Mouse (Mus musculus) megakaryocyte-erythroid progenitor cell, adult 5 weeks (primary cell): ENCODE data around the gene Map2k3. TPM values are rescaled to one million over a fixed set of nuclear protein-coding genes. Genes with fewer than 3 reads are reported as not detected.

Experiments used
- polyA plus RNA-seq: library from polyadenylated mRNA; stranded (reverse); fragments of >175 nt; gene quantifications from 2 replicates; pipeline ENCODE4 v1.2.3, GENCODE M21; 2012

Map2k3 gene
- 274 and 275 TPM in 2 replicates for polyA plus RNA-seq

GRCm38 (mm10) chr11:60931869-60932481, at the start of gene Map2k3:
TSS of gene Map2k3 (plus strand) at chr11:60932033.

DNA sequence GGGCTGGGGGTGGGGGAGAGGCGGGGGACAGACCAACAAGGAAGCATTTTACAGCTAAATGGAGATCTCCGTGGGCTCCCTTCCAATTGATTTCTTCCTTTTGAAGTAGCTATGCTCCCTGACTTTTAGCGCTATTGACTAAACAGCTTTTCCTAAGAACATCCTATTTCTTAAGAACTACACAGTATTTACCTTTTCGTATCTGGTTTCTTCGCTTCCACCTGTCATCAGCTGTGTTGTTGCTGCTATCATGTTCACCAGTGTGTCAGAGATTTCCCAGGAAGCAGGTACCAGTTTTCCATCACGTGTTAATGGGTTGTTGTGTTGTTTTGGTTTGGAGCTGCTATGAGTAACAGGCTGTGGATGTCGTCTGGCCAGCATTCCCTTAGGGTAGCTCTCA, 17.3 kb upstream of the Map2k3 start, which contains the start of gene Natd1:
Natd1 (minus strand) TSS at position 260 of the 400 bp plus-strand sequence.

Other genes starting within 250 kb of the Map2k3 start
- gene Llgl1, start 232.3 kb upstream of the Map2k3 start, polyA plus RNA-seq = 21.9 and 25.6 TPM in 2 replicates
- 166 and 206 TPM in 2 replicates for gene Flii, start 204.8 kb upstream of the Map2k3 start, polyA plus RNA-seq
- gene Mief2, start 203.6 kb upstream of the Map2k3 start, polyA plus RNA-seq = 17.2 and 18.6 TPM in 2 replicates
- 7.5 and 7.8 TPM in 2 replicates for gene Top3a, start 154.7 kb upstream of the Map2k3 start, polyA plus RNA-seq
- 1.9 and 2.0 TPM in 2 replicates for gene Smcr8, start 154.5 kb upstream of the Map2k3 start, polyA plus RNA-seq
- 7.0 TPM in 2 replicates for gene Shmt1, start 120.3 kb upstream of the Map2k3 start, polyA plus RNA-seq
- gene Dhrs7b, start 101.4 kb upstream of the Map2k3 start, polyA plus RNA-seq = 2.5 and 2.7 TPM in 2 replicates
- gene Tmem11, start 52.8 kb upstream of the Map2k3 start, polyA plus RNA-seq = 35.8 and 40.4 TPM in 2 replicates
- 4.7 and 5.0 TPM in 2 replicates for gene Natd1, start 17.3 kb upstream of the Map2k3 start, polyA plus RNA-seq
- 0.05 TPM in 1 of 2 replicates, not detected in the other for gene Kcnj12, start 90.5 kb downstream of the Map2k3 start, polyA plus RNA-seq
- gene Tnfrsf13b, start 194.7 kb downstream of the Map2k3 start, polyA plus RNA-seq = 121 and 133 TPM in 2 replicates
- 45.7 and 60.4 TPM in 2 replicates for gene Usp22, start 243.0 kb downstream of the Map2k3 start, polyA plus RNA-seq